Mouse (Mus musculus) spleen, postnatal 0 days (tissue): ENCODE data around the gene Clspn. TPM values are rescaled to one million over a fixed set of nuclear protein-coding genes. Genes with fewer than 3 reads are reported as not detected.

ENCODE experiments used
- polyA plus RNA-seq: library from polyadenylated mRNA; unstranded; fragments of >200 nt; fragmentation: Nextera tagmentation; extraction: Ambion mirVana; gene quantifications from 2 replicates; pipeline ENCODE4 v1.2.1, GENCODE M21; 2015

Clspn gene
- 58.1 and 77.2 TPM in 2 replicates for polyA plus RNA-seq

DNA sequence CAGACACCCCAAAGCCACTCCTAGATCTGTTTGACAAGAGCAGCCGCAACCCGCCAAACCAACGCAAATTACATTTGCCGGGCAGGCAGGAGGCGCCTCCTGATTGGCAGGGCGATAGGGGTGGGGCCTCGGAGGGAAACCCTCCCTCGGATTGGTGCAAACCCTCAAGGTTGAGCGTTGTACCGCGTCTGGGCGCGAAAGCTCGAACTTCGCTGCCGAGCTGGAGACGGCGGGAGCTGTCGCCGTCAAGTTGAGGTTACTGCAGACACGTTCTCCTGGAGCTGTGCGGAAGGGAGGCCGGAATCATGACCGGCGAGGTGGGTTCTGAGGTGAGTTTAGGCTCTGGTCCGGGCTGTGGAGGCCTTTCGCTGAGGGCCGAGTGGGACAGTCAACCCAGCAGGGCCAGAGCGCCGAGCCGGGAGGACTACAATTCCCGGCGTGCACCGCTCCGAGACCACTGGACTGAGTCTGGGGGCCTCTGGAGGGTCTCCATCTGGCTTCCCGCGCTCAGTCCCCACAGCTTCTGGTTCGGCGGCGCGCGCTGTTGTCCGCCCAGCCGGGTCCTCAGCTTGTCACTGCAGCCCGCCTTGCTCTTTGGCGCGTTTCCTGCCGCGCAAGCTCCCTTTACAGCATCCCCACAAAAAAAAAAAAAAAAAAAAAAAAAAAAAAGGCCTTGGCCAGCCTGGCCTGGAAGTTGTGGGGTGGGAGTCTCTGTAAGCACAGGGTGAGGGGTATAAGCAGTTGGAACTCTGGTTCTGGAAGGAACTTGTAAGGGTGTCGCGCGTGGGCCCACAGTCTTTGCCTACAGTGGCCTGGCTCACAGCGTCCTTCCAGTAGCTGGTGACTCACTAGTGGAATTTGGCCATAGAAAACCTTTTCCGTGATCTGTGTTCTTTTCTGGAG, at the start of gene Clspn:
Clspn (plus strand) TSS at position 127 of the 903 bp plus-strand sequence.

DNA sequence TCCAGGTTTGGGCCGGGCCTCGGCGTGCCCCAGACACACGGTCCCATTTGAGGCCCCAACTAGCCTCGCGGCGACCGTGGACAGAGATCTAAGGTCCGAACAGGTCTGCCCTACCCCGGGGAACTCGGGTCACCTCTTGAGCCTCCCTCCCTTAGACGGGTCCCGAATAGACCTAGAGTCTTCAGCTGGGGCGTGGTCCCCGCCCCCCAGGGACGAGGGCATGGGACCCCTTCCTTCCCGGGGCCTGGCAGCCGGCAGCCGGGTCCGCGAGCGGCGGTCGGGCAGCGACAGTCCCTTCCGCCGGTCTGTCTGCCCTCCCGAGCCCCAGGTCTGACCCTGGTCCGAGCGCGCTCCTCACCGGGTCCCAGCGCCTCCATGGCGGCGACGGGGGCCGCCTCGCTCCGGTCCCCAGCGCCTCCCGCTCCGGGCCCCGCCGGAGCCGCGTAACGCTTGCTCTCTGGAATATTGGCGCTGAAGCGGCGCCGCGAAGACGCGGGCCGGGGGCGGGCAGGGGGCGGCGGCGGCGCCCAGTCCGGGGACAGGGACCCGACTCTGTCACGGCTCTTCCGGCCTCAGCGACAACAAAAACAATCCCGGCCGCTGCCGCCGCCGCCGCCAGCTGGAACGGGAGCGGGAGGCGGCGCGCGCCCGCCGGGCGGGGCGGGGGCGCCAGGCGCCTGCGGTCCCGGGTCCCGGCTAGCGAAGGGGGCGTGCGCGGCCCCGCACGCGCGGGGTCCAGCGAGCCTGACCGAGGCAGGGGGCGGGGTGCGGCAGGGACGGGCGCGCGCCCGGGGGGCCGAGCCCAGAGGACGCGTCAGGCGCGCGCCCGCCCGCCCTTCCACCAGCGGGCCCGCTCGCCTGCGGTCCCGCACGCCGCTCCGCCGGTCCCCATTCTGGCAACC, 23.7 kb upstream of the Clspn start, which contains the start of gene Ago4:
Ago4 (minus strand) TSS at position 646 of the 902 bp plus-strand sequence.

DNA sequence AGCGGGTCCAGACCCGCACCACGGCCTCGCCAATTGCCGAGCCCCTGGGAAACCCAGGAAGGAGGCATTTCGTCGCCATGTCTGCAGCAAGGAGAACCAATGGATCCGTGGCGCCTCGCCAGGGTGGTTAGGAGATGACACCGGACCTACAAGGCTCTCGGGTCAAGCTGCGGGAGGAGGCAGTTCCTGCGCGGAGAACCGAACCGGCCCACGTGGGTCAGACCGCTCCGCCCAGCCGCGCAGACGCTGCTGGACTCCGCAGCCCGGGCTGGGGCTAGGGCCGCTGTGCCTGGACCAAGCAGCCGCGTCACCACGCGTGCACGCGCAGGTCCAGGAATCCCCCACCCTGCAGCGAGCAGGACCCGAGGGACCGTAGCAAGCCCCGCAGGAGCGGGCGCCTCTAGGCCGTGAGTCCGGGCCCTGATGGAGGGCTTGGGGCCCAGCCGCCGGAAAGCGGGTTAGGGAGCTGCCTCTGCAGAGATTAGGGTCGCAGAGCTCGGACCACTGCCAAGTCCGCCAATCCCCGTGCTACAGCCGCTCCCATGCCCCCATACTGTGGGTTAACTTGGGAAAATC, 53.0 kb downstream of the Clspn start, which contains the start of gene 5730409E04Rik:
5730409E04Rik (plus strand) TSS at position 213 of the 576 bp plus-strand sequence.

Other genes starting within 250 kb of the Clspn start
- gene Adprhl2, start 235.2 kb upstream of the Clspn start, polyA plus RNA-seq = 27.9 and 33.9 TPM in 2 replicates
- 1.5 and 2.9 TPM in 2 replicates for gene Tekt2, start 231.2 kb upstream of the Clspn start, polyA plus RNA-seq
- gene Ago3, start 127.4 kb upstream of the Clspn start, polyA plus RNA-seq = 7.5 and 8.5 TPM in 2 replicates
- gene Ago1, start 88.4 kb upstream of the Clspn start, polyA plus RNA-seq = 2.6 and 3.3 TPM in 2 replicates
- 1.3 and 1.4 TPM in 2 replicates for gene Ago4, start 23.5 kb upstream of the Clspn start, polyA plus RNA-seq
- gene 5730409E04Rik, start 52.9 kb downstream of the Clspn start, polyA plus RNA-seq = 1.2 and 2.0 TPM in 2 replicates
- 324 and 341 TPM in 2 replicates for gene Psmb2, start 120.7 kb downstream of the Clspn start, polyA plus RNA-seq
- gene Tfap2e, start 179.3 kb downstream of the Clspn start, polyA plus RNA-seq = not detected in 2 replicates
- gene Ncdn, start 196.5 kb downstream of the Clspn start, polyA plus RNA-seq = 9.2 and 11.3 TPM in 2 replicates
- 10.4 and 12.5 TPM in 2 replicates for gene AU040320, start 196.6 kb downstream of the Clspn start, polyA plus RNA-seq